Mouse (Mus musculus): Measurements from ENCODE around the gene Caap1. TPM values are rescaled to one million over a fixed set of nuclear protein-coding genes. Genes with fewer than 3 reads are reported as not detected.

Gene Caap1
- 19.4 and 23.6 TPM in 2 replicates for polyA plus RNA-seq (2014; fragmentation: Nextera tagmentation; extraction: Ambion mirVana)

DNA sequence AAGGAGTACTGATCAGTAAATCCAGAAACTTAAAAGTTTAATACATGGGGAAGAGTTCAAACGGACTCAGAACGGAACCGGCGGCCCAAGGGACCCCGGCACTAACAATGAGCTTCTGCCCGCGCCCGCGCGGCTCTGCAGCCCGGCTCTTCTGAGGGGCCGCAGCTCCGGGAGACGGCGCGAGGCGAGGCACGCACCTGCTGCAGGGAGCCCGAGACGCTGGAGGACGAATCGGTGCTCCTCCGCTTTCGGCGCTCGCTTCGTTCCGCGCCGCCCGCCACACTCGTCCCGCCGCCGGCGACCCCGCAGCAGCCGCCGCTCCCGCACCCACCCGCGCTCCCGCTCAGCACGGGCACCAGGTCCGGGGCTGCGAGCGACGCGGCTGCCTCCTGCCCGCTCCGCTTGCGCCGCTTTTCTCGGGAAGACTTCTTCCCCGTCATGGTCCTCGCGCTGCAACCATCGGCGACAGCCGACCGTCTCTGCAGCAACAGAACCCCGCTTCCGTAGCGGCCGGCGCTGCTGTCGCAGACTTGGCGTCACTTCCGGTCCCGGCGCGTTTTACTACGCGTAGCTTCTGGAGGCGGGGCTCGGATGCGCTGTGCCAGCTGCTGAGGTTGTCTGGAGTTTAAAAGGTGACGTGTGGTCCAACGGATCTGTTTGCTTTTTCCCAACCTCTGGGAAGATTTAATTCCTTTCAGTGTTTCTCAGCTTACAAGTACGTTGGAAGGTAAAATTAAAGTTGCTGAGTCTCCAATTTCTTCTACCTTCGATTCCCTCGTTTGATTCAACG, at the start of gene Caap1, which contains the start of gene Gm10306:
Gene Caap1 (minus strand): TSS at position 532 of the 790 bp plus-strand sequence.
Gene Gm10306 (plus strand): TSS at position 282 of the 790 bp plus-strand sequence.
- peak within 1 kb of the TSS; percentile 55 for H3K4me2 ChIP-seq (ENCODE audit: low read depth, low read length)
- WGBS = 1% methylated on average over 82 of the region's 83 CpGs
- H3K27me3 ChIP-seq (ENCODE audit: control insufficient read depth, insufficient read depth, low read length) = peaks cover 2% of the 10 kb centered on the region; the same call in 1 of the 2 replicates
- peaks cover 9% of the 10 kb centered on the region for H3K4me1 ChIP-seq (ENCODE audit: control insufficient read depth, insufficient read depth, low read length)
- peak within 1 kb of the TSS; percentile 89 for H3K27ac ChIP-seq (ENCODE audit: low read depth, low read length)
- H3K36me3 ChIP-seq (ENCODE audit: control insufficient read depth, insufficient read depth, low read length) = no peaks in the 10 kb centered on the region
- ATAC-seq (ENCODE audit: low read depth) = peak; percentile 98
- H3K9ac ChIP-seq (replicated peaks; ENCODE audit: low read depth, low read length) = peak within 1 kb of the TSS; percentile 87
- H3K9me3 ChIP-seq (ENCODE audit: control insufficient read depth, low read length) = no peaks in the 10 kb centered on the region
- peak within 1 kb of the TSS; percentile 96 for H3K4me3 ChIP-seq (ENCODE audit: low read depth, low read length)

DNA sequence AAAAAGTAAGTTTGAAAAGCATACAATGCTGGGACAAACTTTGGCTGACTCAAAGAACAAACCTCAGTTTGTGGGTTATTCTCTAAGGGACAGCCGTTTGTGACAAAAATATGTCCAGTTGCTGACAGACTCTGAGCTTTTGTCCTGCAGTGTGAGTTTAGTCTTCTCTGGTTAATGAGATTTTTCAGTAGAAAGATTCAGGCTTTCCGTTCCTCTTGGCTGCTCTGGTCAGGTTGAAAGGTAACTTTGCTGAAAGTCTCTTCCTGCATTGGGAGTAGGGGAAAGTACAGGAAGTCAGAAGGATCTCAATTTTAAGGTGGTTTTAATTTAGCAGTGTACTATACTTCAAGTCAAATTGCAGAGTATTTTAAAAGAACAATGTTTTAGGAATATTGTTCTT, 49.0 kb upstream of the Caap1 start:
- no peaks in the 10 kb centered on the region for H3K36me3 ChIP-seq (ENCODE audit: control insufficient read depth, insufficient read depth, low read length)
- 94% methylated on average over 2 of the region's 2 CpGs for WGBS
- no peak for ATAC-seq (ENCODE audit: low read depth)
- no peak overlapping the region for H3K27ac ChIP-seq (ENCODE audit: low read depth, low read length)
- no peak overlapping the region for H3K4me3 ChIP-seq (ENCODE audit: low read depth, low read length)
- no peaks in the 10 kb centered on the region for H3K27me3 ChIP-seq (ENCODE audit: control insufficient read depth, insufficient read depth, low read length)
- no peaks in the 10 kb centered on the region for H3K9me3 ChIP-seq (ENCODE audit: control insufficient read depth, low read length)
- H3K4me2 ChIP-seq (ENCODE audit: low read depth, low read length) = no peak overlapping the region
- peaks cover 17% of the 10 kb centered on the region for H3K4me1 ChIP-seq (ENCODE audit: control insufficient read depth, insufficient read depth, low read length)
- H3K9ac ChIP-seq (replicated peaks; ENCODE audit: low read depth, low read length) = no peak overlapping the region

DNA sequence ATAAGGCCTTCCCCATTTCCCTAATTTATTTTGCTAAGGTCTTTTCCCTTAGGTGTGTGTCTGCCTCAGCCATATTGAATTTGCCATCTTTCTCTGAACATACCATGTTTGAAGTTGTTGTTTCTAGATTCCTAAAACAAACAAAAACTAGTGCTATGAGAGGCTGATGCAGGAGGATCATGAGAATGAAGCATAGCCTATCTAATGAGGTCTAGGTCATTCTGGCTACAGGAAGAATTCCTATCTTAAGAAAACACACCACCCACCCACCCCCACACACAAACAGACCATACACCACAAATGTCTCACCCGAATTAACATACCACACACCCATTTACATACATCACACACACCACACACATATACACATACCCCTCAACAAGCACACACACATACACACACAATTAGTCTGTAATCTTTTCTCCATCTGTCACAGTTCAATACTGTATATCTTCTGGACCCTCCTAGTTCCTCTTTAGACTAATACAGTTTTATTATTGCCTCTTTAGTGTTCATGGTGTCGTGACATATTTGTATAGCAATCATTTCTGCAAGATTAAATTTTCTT, 47.9 kb upstream of the Caap1 start:
- no peak overlapping the region for H3K4me2 ChIP-seq (ENCODE audit: low read depth, low read length)
- ATAC-seq (ENCODE audit: low read depth) = no peak
- H3K27ac ChIP-seq (ENCODE audit: low read depth, low read length) = no peak overlapping the region
- peaks cover 18% of the 10 kb centered on the region for H3K4me1 ChIP-seq (ENCODE audit: control insufficient read depth, insufficient read depth, low read length)
- H3K27me3 ChIP-seq (ENCODE audit: control insufficient read depth, insufficient read depth, low read length) = no peaks in the 10 kb centered on the region
- no peak overlapping the region for H3K4me3 ChIP-seq (ENCODE audit: low read depth, low read length)
- H3K9me3 ChIP-seq (ENCODE audit: control insufficient read depth, low read length) = no peaks in the 10 kb centered on the region
- H3K9ac ChIP-seq (replicated peaks; ENCODE audit: low read depth, low read length) = no peak overlapping the region
- 87% methylated on average over 2 of the region's 2 CpGs for WGBS
- H3K36me3 ChIP-seq (ENCODE audit: control insufficient read depth, insufficient read depth, low read length) = no peaks in the 10 kb centered on the region

DNA sequence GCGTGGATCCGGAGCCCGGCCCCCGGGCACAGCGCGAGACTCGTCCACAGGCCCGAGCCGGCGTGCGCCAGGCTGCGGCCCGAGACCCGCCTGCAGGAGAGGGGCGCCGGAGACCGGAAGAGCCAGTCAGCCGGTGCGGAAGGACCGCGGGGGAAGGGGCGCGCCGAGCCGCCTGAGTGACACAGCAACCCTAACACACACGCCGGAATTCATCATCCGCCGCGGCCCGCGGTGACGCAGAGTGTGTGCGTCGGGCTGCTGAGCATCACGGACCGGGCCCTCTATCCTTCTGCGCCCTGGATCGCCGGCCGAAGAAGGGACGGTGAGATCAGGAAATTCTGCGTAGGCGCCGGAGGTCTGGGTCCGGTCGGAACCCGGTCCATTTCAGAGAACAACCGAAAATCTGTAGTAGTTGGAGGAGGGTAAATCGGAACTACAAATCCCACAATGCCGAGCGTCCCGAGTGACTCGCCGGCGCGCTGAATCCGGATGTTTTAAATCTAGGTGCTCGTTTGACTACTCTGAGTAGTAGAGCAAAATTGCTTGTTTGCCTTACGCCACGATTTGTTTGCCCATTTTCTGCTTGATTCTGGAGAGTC, 46.5 kb upstream of the Caap1 start, which contains the start of gene Plaa:
Gene Plaa (minus strand): TSS at position 214 of the 599 bp plus-strand sequence.
- Histone ChIP-seq H3K4me3 (ENCODE audit: low read depth, low read length) (peak within 1 kb of the TSS; percentile 95), H3K4me2 (ENCODE audit: low read depth, low read length) (peak within 1 kb of the TSS; percentile 74), H3K36me3 (ENCODE audit: control insufficient read depth, insufficient read depth, low read length) (no peaks in the 10 kb centered on the region), H3K4me1 (ENCODE audit: control insufficient read depth, insufficient read depth, low read length) (peaks cover 18% of the 10 kb centered on the region), H3K9ac (replicated peaks; ENCODE audit: low read depth, low read length) (peak within 1 kb of the TSS; percentile 98), H3K27ac (ENCODE audit: low read depth, low read length) (peak within 1 kb of the TSS; percentile 93), H3K9me3 (ENCODE audit: control insufficient read depth, low read length) (no peaks in the 10 kb centered on the region), H3K27me3 (ENCODE audit: control insufficient read depth, insufficient read depth, low read length) (no peaks in the 10 kb centered on the region)
- ATAC-seq (ENCODE audit: low read depth) = peak; percentile 99
- under 1% methylated on average over 61 of the region's 61 CpGs for WGBS

DNA sequence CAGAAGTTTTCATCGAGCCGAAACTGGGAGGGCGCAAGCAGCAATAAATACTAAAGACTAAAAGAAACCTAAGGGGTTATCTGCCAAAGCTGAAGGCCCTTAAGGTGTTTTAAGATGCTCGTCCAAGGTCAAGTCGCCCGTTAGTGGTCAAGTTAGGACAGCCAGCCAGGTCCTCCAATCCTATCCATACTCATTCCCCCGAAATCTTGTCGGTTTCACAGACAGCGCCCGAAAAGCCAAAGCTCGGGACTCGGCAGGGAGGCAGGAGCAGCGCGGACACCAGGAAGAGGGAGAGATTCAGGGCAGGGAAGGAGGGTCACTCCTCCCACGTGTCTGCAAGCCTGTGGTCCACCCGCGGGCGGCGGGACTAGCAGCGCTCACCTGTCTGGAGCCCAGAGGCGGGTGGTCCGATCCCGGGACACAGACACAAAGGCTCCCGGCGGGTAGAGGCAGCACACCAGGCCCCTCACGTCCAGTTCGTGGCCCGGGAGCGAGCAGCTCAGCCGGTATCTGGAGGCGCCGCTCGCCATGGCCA, 46.0 kb upstream of the Caap1 start:
- peak; percentile 85; the same call in 1 of the 2 replicates for ATAC-seq (ENCODE audit: low read depth)
- Histone ChIP-seq H3K36me3 (ENCODE audit: control insufficient read depth, insufficient read depth, low read length) (no peaks in the 10 kb centered on the region), H3K27ac (ENCODE audit: low read depth, low read length) (peak overlapping the region; percentile 93), H3K4me2 (ENCODE audit: low read depth, low read length) (peak overlapping the region; percentile 68), H3K9ac (replicated peaks; ENCODE audit: low read depth, low read length) (peak overlapping the region; percentile 98), H3K4me3 (ENCODE audit: low read depth, low read length) (peak overlapping the region; percentile 95), H3K27me3 (ENCODE audit: control insufficient read depth, insufficient read depth, low read length) (no peaks in the 10 kb centered on the region), H3K4me1 (ENCODE audit: control insufficient read depth, insufficient read depth, low read length) (peaks cover 18% of the 10 kb centered on the region), H3K9me3 (ENCODE audit: control insufficient read depth, low read length) (no peaks in the 10 kb centered on the region)
- under 1% methylated on average over 33 of the region's 33 CpGs for WGBS

DNA sequence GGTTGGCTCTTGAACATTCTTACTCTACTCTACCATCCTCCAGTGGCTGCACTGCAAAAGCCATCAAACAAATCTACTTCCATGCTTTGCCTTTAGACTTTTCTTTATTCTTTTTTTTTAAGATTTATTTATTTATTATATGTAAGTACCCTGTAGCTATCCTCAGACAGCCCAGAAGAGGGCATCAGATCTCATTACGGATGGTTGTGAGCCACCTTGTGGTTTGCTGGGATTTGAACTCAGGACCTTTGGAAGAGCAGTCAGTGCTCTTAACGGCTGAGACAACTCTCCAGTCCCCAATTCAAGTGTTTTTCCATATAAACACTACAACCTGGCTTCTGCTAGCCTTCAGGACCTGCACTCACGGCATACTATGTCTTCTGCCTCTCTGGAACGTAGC, 44.8 kb upstream of the Caap1 start:
- ATAC-seq (ENCODE audit: low read depth) = no peak
- no peak overlapping the region for H3K4me3 ChIP-seq (ENCODE audit: low read depth, low read length)
- no peak overlapping the region for H3K27ac ChIP-seq (ENCODE audit: low read depth, low read length)
- no peaks in the 10 kb centered on the region for H3K9me3 ChIP-seq (ENCODE audit: control insufficient read depth, low read length)
- no peak overlapping the region for H3K9ac ChIP-seq (replicated peaks; ENCODE audit: low read depth, low read length)
- no peaks in the 10 kb centered on the region for H3K36me3 ChIP-seq (ENCODE audit: control insufficient read depth, insufficient read depth, low read length)
- H3K4me1 ChIP-seq (ENCODE audit: control insufficient read depth, insufficient read depth, low read length) = peaks cover 18% of the 10 kb centered on the region
- 90% methylated on average over 4 of the region's 4 CpGs for WGBS
- peak overlapping the region; percentile 68; the same call in 1 of the 2 replicates for H3K4me2 ChIP-seq (ENCODE audit: low read depth, low read length)
- no peaks in the 10 kb centered on the region for H3K27me3 ChIP-seq (ENCODE audit: control insufficient read depth, insufficient read depth, low read length)

DNA sequence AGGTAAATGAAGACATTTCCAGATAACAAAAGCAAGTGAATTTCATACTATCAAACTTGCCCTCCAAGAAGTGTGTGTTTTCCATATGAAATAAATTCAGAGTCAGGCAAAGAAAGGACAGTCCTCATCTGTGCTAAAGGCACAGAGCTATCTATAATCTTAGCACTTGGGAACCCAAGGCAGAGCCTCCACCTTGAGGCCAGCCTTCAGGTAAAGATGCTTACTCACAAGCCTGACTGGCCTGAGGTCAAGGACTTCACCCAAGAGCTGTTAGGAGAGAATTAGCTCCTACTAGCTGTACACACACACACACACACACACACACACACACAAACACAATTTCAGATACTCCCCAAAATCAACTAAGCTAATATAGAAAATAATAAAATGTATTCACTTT, 36.1 kb upstream of the Caap1 start:
- Histone ChIP-seq H3K9me3 (ENCODE audit: control insufficient read depth, low read length) (no peaks in the 10 kb centered on the region), H3K27ac (ENCODE audit: low read depth, low read length) (no peak overlapping the region), H3K9ac (replicated peaks; ENCODE audit: low read depth, low read length) (no peak overlapping the region)

DNA sequence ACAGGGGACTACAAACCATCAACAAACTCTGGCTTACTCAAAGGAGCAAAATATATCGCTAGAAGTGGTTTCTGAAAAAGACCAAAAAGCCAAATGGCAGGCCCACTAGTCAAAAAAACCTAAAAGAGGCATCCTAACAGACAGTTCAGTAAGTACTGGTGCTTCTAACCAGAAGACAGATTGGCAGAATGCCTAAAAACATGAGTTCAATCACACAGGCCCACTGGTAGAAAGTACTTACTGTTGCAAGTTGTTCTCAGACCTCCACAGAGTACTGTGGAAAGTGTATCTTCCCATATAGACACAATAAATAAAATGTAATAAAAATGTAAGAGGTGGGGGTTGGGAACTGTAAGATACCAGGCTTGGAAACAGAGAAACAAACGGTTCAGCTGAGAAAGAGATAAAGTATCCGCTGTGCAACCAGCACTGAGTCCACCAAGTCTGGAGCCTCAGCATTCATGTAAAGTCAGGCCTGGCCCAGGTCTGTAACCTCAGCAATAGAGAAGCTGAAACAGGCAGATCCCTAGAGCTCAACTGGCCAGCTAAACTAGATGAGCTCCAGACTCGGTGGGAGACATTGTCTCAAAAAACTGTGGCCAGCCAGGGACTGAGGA, 35.3 kb upstream of the Caap1 start:
- no peak overlapping the region for H3K9ac ChIP-seq (replicated peaks; ENCODE audit: low read depth, low read length)
- no peak overlapping the region for H3K27ac ChIP-seq (ENCODE audit: low read depth, low read length)
- H3K27me3 ChIP-seq (ENCODE audit: control insufficient read depth, insufficient read depth, low read length) = no peaks in the 10 kb centered on the region
- H3K4me3 ChIP-seq (ENCODE audit: low read depth, low read length) = no peak overlapping the region
- no peaks in the 10 kb centered on the region for H3K4me1 ChIP-seq (ENCODE audit: control insufficient read depth, insufficient read depth, low read length)
- no peak for ATAC-seq (ENCODE audit: low read depth)
- 81% methylated on average over 4 of the region's 4 CpGs for WGBS
- no peaks in the 10 kb centered on the region for H3K36me3 ChIP-seq (ENCODE audit: control insufficient read depth, insufficient read depth, low read length)
- H3K9me3 ChIP-seq (ENCODE audit: control insufficient read depth, low read length) = no peaks in the 10 kb centered on the region
- H3K4me2 ChIP-seq (ENCODE audit: low read depth, low read length) = no peak overlapping the region

More for the DNA sequence above, 36.1 kb upstream of the Caap1 start:
- Histone ChIP-seq H3K4me1 (ENCODE audit: control insufficient read depth, insufficient read depth, low read length) (no peaks in the 10 kb centered on the region), H3K4me2 (ENCODE audit: low read depth, low read length) (no peak overlapping the region), H3K27me3 (ENCODE audit: control insufficient read depth, insufficient read depth, low read length) (no peaks in the 10 kb centered on the region), H3K36me3 (ENCODE audit: control insufficient read depth, insufficient read depth, low read length) (no peaks in the 10 kb centered on the region), H3K4me3 (ENCODE audit: low read depth, low read length) (no peak overlapping the region)
- no peak for ATAC-seq (ENCODE audit: low read depth)
